Mouse (Mus musculus) right cerebral cortex, postnatal 10 days (tissue): ENCODE data around the gene Ston2.

Source experiments
- DNase-seq, 2 experiments: peaks; one replicate each; pipeline ENCODE4 v3.0.0; 2021; ENCODE audit warnings: low spot score in 2 of 2

Gene Ston2

DNA sequence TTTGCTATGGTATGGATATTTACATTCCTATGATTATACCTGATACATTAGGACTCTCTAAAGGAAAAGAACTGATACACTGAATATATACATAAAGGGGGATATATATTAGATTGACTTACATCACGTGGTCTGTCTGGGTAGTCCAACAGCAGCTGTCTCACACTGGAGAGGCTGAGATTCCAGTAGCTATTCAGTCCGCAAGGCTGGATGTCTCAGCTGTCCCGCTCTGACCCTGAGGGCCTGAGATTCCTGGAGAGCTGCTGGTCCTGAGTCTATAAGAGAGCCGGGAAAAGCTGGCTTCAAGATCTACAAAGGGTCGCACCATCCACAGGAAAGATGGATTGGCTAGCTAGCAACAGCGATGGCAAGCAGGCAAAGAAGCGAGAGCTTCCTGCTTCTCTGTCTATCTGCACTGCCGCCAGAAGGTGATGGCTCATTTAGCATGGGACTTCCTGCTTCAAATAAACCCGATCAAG, at the start of gene Ston2:
Gene Ston2 (minus strand): TSS at position 429 of the 479 bp plus-strand sequence.
- no peak for DNase-seq

DNA sequence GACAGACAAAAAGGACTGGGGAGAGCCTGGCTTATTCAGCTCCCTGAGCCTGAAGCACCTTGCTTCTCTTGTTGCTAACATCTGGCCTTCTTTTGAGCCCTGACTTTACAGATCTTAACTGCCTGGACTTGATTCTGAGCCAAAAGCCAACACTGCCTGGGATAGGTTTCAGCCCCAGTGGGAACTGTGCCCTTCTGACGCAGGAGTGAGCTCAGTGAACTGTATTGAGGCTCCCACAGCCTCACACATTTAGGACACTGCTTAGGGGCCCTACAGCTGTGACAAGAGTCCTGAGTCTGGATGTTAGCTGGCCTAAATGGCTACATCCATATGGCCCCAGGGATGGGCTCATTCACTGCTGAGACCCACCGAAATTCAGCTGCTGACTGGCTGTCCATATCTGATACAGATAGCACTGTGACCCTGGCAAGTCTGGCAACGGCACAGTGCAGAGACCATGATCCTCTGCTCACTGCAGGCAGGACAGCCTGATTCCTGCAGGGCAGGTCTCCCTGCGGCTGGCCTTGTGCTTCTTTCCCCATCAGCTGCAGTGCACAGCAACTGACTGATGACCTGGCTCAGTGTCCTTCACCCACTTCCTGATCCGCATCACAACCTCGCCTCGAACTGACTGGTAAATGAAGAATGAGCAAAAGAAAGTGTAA, 49.3 kb upstream of the Ston2 start:
- DNase-seq: no peak

DNA sequence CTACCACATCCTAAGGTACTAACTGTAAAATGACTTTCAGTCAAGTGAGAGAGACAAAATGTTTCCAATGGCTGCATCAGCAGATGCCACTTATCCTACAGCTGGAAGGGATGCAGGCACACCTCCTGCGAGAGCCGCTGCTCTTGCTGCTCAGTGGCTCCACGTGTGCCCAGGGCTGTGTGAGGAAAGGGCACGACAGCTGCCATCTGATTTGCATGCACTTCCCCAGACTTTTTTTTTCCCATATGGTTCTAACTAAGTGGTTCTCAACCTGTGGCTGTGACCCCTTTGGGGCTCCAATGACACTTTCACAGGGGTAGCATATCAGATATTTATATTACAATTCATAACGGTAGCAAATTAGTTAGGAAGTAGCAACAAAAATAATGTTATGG, 45.7 kb upstream of the Ston2 start:
- DNase-seq: no peak

DNA sequence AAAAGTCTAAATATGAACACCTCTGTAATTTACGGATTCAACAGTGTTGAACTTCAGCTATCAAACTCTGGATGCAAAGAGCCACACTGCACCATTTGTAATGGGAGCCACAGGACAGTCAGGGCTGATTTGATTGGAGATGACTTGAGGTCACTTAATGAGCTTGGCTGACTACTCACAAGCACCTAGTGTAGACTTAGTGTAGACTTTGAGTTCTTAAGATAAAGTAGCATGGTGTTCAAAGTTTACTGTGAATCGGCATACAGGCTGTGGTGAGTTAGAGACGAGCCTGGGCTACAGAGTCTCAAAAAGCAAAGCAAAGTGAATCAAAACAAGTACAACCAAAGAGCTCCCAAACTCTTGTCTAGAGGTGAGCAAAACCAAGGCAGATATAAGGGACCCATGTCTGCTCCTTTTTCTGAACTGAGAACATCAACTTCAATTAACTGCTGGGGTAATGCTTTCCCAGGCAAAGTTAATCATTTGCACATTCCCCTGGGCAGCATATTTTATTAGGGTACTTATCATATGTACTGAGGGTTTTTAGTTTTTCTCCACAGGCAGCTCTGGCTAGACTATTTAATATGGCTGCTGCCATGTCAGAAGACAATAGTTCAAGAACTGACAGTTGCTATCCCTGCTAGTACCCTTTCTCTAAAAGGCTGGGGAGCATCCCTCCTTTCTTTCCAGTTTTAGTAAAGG, 45.2 kb upstream of the Ston2 start:
- DNase-seq: no peak

DNA sequence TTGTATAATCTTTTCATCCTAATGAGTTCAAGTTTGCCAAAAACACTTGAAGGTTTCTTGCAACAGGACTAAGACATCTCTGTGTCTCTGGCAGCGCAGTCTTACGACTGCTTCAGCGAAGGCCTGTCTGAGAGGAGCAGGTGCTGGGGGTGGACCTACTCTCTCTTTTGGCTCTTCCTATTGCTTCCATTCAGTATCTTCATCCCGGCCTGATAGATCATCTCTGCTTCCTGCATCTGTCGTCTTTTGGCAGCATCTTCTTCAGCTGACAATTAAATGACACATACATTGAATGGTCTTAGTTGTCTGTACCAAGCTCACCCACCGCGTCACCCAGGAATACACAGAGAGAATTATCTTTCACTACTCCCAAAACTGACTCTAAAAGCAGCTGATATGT, 43.2 kb upstream of the Ston2 start:
- no peak for DNase-seq

DNA sequence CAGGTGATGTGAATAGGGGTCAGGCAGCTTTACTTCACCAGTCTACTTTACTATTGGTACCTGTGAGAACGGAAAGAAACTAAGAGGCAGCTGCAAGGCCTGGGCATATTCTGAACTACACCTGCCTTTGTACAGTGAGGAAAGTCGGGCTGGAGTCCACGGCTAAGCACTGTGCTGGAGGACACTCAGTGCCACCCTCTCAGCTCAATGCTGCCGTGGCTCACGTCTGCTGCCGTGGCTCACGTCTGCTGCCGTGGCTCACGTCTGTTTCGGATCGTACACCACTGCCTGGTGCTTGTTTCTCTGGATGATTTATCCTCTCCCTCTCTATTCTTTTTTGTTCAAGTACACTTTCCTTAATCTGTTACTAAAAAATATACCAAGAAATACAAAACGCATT, 32.3 kb upstream of the Ston2 start:
- DNase-seq: no peak

DNA sequence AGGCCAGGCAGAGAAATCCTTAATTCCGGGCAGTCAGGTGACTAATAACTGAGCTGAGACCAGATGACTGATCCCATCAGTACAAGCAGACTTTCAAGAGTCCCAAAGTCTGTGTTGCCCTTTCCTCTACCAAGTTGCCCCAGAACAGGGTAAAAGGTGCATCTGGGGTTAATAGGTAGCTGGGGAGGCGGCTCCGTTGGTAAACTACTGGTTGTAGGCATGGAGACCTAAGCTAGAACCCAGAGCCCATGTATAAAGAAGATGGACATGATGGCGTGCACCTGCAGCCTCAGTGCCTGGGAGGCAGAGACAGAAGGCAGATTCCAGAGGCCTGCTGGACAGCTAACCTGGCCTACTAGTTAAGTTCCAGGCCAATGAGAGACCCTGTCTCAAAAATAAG, 30.5 kb upstream of the Ston2 start:
- DNase-seq: no peak

DNA sequence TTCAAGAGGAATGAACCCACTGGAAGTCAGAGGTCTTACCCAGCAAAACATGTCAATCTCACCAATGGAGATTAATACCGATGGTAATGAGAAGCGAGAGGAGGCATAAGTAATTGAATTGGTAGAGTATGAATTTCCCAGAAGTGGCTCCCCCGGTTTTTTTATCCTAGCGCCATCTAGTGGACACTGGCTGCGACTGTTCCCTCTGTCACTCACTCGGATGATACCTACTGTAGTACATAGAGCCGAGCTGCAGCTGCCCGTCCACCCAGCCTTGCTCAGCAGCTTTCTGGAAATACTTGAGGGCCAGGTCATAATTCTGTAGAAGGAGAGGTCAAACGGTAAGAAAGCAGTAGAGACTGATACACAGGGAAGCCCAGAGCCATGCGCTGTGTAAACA, 27.8 kb upstream of the Ston2 start:
- DNase-seq: peak; percentile 62 to 65

DNA sequence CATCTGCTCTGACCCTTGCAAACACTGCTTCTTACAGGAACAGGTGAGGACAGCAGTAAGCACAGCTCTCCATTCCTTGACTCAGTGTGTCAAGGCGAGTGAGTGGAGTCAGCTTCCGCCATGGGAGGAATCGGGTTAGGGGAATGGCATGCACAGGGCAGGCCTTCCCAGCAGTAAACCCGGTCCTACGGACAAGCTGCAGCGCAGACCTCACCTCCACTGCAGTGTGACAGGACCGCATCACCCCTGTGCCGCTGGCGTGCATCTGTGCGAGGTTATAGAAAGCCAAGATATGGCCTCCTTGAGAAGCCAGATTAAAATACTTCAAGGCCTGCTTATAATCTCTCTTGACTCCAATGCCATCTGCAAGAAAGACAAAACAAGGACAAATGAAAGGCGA, 27.4 kb upstream of the Ston2 start:
- no peak for DNase-seq

DNA sequence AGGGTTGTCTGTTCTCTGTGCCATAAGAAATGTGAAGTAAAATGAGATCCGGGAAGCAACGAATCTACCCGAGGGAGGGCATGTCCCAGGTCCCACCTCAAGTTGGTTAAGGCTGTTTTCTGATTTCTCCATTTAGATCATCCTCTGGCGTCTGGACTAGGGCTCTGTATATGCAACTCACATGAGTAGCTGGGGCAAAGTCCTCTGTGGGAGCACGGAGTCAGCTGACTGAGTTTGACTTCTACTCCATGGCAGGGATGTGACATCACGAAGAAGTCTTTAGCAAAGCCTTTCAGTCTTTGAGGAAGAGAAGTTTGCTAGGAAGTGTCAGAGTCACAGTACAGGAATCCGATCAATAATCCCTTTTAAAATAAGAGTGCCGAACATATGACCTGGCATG, 20.7 kb upstream of the Ston2 start:
- DNase-seq: no peak

DNA sequence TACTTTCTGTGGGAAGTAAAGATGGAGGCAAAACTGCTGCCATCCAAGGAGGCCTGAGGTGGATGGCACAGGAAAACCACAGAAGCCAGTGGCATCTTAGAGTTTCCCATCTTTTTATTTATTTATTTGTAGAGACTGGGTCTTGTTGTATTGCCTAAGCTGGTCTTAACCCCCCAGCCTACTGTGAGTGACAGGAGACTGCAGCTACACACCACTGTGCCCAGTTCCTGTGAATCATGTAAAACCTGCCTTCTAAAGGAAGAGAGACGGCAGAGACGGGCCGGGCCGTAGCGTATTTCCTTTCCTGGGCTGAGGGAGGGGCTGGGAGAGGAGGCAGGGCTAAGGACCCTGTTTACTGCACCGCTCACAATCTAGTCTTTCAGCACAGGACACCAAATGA, 19.6 kb upstream of the Ston2 start:
- DNase-seq: no peak

DNA sequence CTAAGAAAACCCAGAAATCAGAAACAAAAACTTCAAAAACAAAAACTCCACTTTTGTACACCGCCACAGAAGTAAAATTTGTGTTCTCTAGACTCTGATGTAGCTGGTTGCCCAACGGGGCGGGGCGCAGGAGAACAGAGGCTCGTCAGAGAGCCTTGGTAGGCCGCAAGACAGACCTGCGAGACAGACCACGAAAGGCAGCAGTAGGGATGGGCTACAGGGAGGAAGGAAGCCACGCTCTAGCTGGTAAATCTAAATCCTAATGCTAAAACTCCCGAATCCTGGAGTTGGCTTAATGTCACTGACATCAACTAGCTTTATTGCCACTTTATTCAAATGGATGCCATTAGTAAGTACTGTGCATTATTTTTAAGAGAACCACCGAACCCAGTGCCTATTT, 18.9 kb upstream of the Ston2 start:
- no peak for DNase-seq

DNA sequence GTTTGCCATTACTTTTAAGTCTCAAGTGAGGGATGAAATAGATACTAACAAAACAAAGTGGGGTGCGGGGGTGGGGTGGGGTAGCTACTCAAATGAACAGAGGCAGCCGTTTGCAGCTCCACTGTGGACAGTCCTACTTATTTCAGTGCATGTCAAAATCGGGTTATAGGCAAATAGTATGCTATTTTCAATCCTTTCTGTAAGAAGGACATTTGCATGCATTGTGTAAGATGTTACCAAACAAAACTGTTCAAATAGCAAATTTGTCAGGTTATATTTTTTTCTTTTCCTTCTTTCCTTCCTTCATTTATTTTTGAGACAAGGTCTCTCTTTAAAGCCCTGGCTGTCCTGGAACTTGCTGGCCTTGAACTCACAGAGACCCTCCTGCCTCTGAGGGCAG, 16.1 kb upstream of the Ston2 start:
- no peak for DNase-seq

DNA sequence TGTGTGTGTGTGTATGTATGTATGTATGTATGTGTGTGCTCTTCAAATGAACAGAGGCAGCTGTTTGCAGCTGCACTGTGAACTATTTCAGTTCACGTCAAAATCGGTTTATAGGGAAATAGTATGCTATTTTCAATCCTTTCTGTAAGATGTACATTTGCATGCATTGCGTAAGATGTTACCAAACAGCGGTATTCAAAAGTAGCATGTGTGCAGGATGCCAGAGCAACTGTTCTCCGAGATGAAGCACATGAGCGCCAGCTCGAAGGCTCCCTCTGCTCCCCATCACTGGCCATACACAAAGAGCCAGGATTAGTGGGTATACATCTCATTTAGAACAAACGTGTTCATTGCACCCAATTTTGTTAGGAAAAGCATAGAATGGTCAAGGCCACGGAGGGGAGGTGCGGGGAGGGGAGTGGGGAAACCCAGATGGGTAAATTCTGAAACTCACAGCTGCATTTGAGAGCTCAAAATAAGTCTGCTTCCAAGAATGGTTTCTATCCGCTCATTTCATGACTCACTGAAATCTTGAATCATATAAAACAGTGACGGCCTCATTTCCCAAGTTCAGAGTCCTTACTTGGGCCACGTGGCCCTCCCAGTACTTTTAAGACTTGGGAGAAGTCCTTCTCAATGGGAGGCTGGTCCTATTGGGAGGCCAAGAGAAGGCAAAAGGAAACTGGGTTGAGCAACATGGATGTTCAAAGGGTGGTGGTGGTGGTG, 15.2 kb upstream of the Ston2 start:
- DNase-seq: peak; percentile 56 to 76

DNA sequence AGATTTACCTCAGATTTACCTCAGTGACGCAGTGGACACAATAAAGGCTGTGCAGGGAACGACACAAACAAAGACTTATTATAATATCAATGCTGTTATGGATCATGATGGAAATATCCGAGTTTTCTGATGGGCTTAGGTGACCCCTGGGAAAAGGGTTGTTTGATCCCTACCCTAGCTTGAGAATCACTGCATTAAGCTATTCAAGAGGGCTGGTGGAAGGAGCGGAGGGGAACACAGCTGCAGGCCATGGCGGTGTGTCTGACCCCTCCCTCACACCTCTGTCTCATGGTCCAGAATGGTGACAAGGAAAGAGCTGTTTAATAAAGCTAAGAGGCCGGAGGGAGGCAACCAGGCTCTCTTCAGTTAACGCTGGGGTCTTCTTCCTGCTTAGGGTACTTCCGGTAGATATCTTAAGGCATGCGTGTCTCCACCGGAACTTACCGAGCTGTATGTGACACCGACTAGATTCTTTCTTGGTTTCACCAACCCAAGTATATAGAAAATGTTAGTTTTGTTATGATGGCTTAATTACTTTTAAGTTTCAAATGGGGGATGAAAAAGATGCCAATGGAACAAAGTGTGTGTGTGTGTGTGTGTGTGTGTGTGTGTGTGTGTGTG, 14.5 kb upstream of the Ston2 start:
- no peak for DNase-seq

DNA sequence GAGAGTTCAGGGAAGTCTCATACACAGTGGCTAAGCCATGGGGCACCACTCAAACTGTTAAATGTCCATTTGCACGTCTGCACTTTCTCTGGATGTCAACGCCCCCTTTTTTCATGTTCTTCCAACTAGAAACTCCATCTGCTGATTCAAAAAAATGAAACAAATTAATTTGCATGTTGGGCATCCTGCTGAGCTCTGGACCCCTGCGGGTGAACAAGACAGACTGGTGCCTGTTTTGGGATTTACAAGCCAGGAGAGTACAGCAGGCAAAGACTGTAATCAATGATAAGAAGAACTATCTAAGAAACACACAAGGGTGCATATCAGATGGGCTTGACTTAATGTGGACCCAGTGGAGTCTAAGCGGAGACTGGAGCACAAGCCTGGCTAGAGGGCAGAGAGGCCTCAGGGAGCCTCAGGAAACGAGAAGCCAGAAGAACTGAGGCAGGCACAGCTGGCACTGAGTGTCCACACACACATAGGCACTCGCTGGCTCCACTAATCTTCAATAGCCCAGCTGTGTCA, 12.7 kb upstream of the Ston2 start:
- DNase-seq: no peak

DNA sequence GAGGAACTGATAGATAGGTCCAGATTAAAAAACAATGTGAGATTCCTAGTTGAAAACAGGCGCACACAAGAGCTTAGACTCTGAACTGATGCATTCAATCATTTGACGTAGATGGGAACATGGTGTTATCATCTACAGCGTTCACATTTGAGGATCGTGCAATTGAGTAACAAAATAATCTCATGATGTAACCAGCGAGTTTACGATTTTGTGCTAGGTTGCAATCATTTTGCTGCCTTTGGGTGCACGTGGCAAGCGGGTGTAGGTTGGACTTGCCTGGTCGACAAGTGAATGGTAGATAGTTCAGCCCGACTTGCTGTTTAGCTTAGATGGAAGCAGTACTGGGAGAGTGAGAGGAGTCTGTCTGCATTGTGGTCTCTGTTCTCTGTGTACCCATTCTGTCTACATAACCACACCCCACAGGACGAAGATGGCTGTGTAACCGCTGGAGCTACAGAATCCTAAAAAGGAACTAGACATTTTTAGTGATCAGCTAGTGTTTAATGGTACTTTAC, 11.7 kb upstream of the Ston2 start:
- no peak for DNase-seq

DNA sequence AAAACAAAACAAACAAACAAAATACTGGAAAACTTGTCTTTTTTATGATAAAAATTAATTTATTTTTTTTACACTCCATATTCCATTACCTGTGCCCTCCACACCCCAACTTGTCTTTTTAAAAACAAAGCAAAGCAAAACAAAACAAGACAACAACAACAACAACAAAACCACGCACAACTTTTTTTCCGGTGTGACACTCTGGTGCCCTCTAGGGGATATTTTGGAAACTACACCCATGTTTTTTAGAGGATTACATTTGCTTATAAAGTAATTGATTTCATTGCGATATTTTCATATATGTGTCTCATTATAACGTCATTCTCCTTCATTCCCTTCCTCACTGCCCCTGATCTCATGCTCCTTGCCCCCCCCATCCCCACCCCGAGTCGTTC, 11.2 kb upstream of the Ston2 start:
- DNase-seq: no peak

DNA sequence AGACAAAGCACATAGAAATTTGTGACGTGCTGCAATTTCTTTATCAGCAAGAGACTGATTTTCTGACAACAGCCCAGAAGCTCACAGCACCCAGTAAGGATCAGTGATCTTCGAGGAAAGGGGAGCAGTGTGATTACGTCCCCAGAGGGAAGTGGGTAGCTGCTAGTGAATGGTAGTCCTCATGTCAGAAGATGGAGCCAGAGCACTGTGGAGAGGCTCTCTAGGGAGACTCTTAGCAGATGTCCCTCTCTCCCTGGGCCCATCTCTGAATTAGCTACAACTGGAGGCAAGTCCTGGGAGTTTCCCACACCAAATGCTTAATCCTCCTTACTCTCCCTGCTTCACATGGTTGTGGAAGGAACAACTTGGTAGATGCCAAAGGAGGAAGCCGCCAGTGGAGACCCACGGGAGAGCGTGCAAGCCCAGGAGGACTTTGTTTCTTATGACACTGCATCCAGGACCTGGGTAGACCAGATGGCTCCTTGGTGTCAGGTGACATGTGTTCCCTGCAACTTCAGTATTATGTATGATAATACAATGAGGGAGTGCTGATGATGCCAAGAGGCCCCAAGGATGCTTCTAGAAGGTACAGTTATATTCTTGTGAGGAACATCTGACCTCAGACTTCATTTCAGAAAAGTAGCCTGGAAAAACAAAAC, 10.7 kb upstream of the Ston2 start:
- DNase-seq: no peak

DNA sequence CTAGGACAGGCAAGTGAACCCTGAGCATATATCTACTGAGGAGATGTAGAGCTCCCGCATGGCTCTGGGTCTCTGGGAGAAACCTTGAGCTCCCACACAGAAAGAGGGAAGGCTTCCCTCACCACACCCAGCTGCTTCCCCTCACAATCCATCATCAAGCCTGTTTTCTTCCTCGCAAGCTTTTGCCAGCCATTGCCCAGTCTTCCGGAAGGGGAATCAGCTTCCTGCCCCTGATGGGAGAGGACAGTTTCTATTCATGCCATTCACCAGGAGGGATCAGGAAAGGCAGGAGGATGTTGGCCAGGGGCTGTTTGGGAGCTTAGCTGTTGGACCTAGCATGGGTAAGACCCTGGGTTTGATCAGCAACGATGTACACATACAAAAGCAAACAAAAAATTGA, 8.6 kb upstream of the Ston2 start:
- no peak for DNase-seq

DNA sequence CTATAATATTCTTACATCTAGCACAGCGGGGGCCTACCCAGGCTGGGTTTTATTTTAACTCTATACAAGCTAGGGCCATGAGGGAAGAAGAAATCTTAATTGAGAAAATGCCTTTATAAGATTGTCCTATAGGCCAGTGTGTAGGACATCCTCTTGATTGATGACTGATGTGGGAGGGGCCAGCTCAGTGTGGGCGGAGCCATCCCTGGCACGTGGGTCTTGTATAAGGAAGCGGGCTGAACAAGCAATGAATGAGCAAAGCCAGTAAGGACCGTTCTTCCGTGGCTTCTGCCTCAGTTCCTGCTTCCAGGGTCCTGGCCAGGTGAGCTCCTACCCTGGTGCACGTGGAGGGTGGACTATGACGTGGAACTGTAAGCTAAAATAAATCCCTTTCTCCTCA, 5.1 kb upstream of the Ston2 start:
- no peak for DNase-seq

DNA sequence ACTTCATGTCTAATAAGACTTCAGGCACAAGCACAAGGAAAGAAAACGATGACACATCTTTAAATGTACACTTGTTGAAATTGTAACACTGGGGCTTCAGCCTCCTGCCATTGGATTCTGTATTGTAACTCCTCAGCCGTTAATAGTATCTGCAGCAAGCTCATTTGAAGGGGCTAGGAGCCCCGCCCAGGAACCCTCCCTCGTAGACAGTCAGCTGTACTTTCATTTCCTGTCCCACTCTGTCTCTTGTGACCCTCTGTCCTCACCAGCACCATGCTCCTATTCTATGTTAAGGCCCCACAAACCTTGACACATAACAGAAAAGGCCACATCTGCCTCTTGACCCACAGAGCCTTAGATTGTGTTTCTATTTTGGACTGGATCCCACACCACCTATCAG, 3.6 kb upstream of the Ston2 start:
- DNase-seq: no peak
